Mouse (Mus musculus) C2C12 (cell line): ENCODE measurements at regions not wholly inside any gene's neighbourhood (a gene's known extent, or its start where the extent isn't known, plus 50 kb on each side); places are given as distances from the start of the nearest gene placed in this dataset.
"Not testable (repeated sequence)": the region's sequence is repeated elsewhere in the genome, so short reads cannot be mapped to it uniquely, and the experiment has no call there.

Source experiments
- H3K27me3 ChIP-seq: one replicate; pipeline ENCODE4 v1.6.1; 2011; ENCODE audit not compliant: control insufficient read depth, insufficient read depth, insufficient read length
- H3K36me3 ChIP-seq: one replicate; pipeline ENCODE4 v1.6.1; 2011; ENCODE audit not compliant: control insufficient read depth, insufficient read depth
- H3K4me3 ChIP-seq: one replicate; pipeline ENCODE4 v1.5.1; 2011; ENCODE audit warnings: mild to moderate bottlenecking, control low read depth; ENCODE audit not compliant: poor library complexity, insufficient read depth, severe bottlenecking
- H3K79me2 ChIP-seq: one replicate; pipeline ENCODE4 v1.6.1; 2011; ENCODE audit not compliant: control insufficient read depth, insufficient read depth
- H3K79me3 ChIP-seq: one replicate; pipeline ENCODE4 v1.6.1; 2011; ENCODE audit warnings: low read depth, control low read depth
- H3ac ChIP-seq: one replicate; pipeline ENCODE3; 2011; ENCODE audit warnings: low read depth; ENCODE audit not compliant: control insufficient read depth, insufficient read length
- CEBPB ChIP-seq: IDR thresholded peaks from one replicate; pipeline ENCODE4 v1.6.1; 2011; ENCODE audit warnings: low read depth, mild to moderate bottlenecking, control low read depth, moderate library complexity
- CTCF ChIP-seq: IDR thresholded peaks from one replicate; pipeline ENCODE4 v1.5.1; 2011; ENCODE audit not compliant: control insufficient read depth, insufficient read depth, insufficient read length
- FOSL1 ChIP-seq: IDR thresholded peaks from one replicate; pipeline ENCODE4 v1.8.0; 2011; ENCODE audit warnings: mild to moderate bottlenecking, low read length; ENCODE audit not compliant: poor library complexity, insufficient read depth, severe bottlenecking
- MAX ChIP-seq: IDR thresholded peaks from one replicate; pipeline ENCODE4 v1.6.1; 2011; ENCODE audit warnings: mild to moderate bottlenecking, control low read depth
- MYOD1 ChIP-seq: IDR thresholded peaks from one replicate; pipeline ENCODE4 v1.6.1; 2011; ENCODE audit warnings: low read depth; ENCODE audit not compliant: control insufficient read depth, insufficient read length
- MYOG ChIP-seq: IDR thresholded peaks from one replicate; pipeline ENCODE4 v1.6.1; 2011; ENCODE audit not compliant: control insufficient read depth, insufficient read length; ENCODE audit errors: extremely low read depth
- USF1 ChIP-seq: IDR thresholded peaks from one replicate; pipeline ENCODE4 v1.6.1; 2011; ENCODE audit warnings: low read depth, mild to moderate bottlenecking, control low read depth, moderate library complexity

DNA sequence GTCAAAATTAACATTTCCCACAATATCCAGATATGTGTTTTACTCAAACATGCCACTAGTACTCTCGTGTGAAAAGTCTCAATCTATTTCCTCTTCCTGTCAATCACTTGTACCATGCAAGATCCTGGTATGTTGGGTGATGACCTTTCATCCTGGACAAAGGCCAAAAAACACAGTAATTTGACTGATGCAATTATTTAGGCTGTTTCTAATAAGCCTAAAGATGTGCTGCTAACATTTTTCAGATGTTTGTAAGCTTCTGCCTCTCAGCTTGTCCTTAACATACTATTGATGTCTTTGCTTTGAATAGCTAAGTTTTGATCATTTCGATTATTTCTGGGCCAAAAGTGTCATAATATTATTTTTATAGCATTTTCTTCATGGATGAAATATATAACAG is 418.4 kb upstream of the Arrdc4 start:
- no peaks in the 10 kb centered on the region for H3K79me2 ChIP-seq
- TF ChIP-seq MYOD1 (no peak), MYOG (no peak), USF1 (no peak), CTCF (no peak), FOSL1 (no peak), CEBPB (no peak), MAX (no peak)
- H3K4me3 ChIP-seq = no peak overlapping the region
- no peak overlapping the region for H3ac ChIP-seq
- no peaks in the 10 kb centered on the region for H3K79me3 ChIP-seq
- H3K27me3 ChIP-seq = no peaks in the 10 kb centered on the region
- no peaks in the 10 kb centered on the region for H3K36me3 ChIP-seq

GRCm38 (mm10) chr7:69161916-69162315 is 412.9 kb upstream of the Arrdc4 start:
- Histone ChIP-seq H3K27me3 (no peaks in the 10 kb centered on the region), H3K79me3 (no peaks in the 10 kb centered on the region), H3ac (no peak overlapping the region), H3K79me2 (no peaks in the 10 kb centered on the region), H3K4me3 (no peak overlapping the region), H3K36me3 (no peaks in the 10 kb centered on the region)
- TF ChIP-seq MAX (no peak), USF1 (no peak), CTCF (no peak), CEBPB (no peak), MYOD1 (no peak)

GRCm38 (mm10) chr7:69142351-69142750 is 393.3 kb upstream of the Arrdc4 start:
- Histone ChIP-seq H3ac (no peak overlapping the region), H3K4me3 (no peak overlapping the region), H3K27me3 (no peaks in the 10 kb centered on the region), H3K36me3 (no peaks in the 10 kb centered on the region), H3K79me2 (no peaks in the 10 kb centered on the region), H3K79me3 (no peaks in the 10 kb centered on the region)
- TF ChIP-seq FOSL1 (no peak), CTCF (no peak), CEBPB (no peak), MAX (no peak), MYOG (no peak), USF1 (no peak), MYOD1 (no peak)

DNA sequence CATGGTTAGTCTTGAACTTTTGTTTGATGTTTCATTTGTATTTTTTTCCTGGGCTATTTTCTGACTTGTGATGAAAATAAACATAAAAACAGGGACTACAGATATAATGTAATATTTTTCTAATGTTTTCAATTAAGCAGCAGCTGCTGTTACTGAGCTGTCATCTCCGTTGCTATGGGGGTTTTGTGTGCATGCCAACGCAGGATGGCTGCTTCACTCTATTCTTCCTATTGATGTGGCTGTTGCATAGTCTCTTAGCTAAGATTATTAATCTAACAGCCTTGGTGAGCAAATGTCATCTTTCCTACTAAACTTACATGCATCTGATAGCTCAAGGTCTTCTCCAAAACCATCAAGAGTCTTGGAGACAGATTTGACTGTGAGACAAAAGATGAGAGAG is 384.4 kb upstream of the Arrdc4 start:
- Histone ChIP-seq H3ac (no peak overlapping the region), H3K79me2 (no peaks in the 10 kb centered on the region), H3K36me3 (no peaks in the 10 kb centered on the region), H3K4me3 (no peak overlapping the region), H3K27me3 (no peaks in the 10 kb centered on the region), H3K79me3 (no peaks in the 10 kb centered on the region)
- TF ChIP-seq FOSL1 (no peak), MYOG (no peak), USF1 (no peak), CEBPB (no peak), MYOD1 (no peak), CTCF (no peak), MAX (no peak)

GRCm38 (mm10) chr7:69101770-69102169 is 352.7 kb upstream of the Arrdc4 start:
- H3K79me3 ChIP-seq, H3K36me3 ChIP-seq, H3ac ChIP-seq, H3K27me3 ChIP-seq, H3K4me3 ChIP-seq, H3K79me2 ChIP-seq: not testable (repeated sequence)

DNA sequence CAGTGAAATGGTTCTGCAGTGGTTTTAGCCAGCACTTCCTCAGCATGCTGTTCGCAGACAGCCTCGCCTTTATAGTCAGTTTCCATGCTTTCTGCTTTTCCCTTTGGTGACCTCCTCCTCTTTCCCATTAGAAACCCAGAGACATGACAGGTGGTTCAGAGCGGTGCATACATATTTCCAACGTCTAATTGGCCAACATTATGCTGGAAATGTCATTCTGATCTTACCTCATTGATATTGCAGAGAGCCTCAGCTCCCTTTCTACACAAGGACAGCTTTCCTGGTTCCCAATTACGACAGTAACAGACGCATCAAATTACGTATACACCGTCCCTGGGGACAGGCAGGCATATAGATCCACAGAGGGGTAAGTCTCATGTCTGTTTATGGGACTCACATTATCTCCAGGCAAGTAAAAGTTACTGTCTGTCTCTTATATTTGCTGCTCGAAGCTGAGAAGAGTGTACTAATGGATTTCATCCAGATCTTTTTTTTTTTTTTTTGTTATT is 348.6 kb upstream of the Arrdc4 start:
- no peaks in the 10 kb centered on the region for H3K36me3 ChIP-seq
- H3K79me3 ChIP-seq = no peaks in the 10 kb centered on the region
- no peak for TF ChIP-seq CEBPB
- TF ChIP-seq FOSL1 = no peak
- no peak for TF ChIP-seq MYOG
- TF ChIP-seq CTCF = no peak
- no peak for TF ChIP-seq USF1
- no peak overlapping the region for H3K4me3 ChIP-seq
- H3K27me3 ChIP-seq = no peaks in the 10 kb centered on the region
- H3K79me2 ChIP-seq = no peaks in the 10 kb centered on the region
- H3ac ChIP-seq = no peak overlapping the region
